ENCODE assay signal across 13 mouse cellular contexts in the genomic region with DNA sequence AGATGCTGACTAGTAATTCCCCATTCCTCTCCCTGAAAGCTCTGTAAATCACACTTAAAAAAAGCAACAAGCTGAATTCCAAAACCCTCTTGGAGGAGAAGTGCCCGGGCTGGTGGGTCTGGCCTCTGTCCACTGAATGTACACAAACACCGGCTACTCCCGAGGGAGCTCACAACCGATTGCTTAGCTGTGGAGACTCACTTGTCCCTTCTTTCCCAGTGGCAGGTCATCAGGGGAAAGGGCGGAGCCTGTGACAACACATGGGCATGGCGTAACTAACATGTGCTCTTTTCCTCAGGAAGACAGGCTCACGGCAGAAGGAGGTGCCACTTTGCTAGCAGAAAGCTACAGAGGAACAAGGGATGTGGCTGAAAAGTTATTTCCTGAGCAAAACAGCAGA.
DNase-seq lines count a peak whose midpoint lies in the region; ATAC-seq and TF ChIP-seq lines count a peak whose summit lies in the region.
"Had no signal": no experiment of that assay in that cellular context is flagged by ENCODE, and none has a peak within 500 bp of the region (broad histone marks: within the 10 kb centered on the region; RNA-seq: fewer than 3 reads in every experiment).

No protein-coding gene starts in this region.

- dilution Hi-C loops in CH12.LX (cut with MboI; ENCODE audit: extremely low pct_ligation_motif_present, extremely low pct_unique_long_range_greater_than_20kb, low sequenced_read_pairs): no loop called here

- ATAC-seq in forebrain, embryonic 14.5 days: no peak
- no peak for ATAC-seq in hindbrain, embryonic 15.5 days (ENCODE audit: low FRiP score, low read depth)

- WGBS in forebrain, embryonic 10.5 days: 83% methylated on average over 7 of the region's 7 CpGs
- 74% methylated on average over 7 of the region's 7 CpGs for WGBS in forebrain, embryonic 14.5 days
- WGBS in hindbrain, embryonic 15.5 days: 41% methylated on average over 7 of the region's 7 CpGs

- H3K4me2 ChIP-seq in forebrain, embryonic 14.5 days (ENCODE audit: low read length): no peak overlapping the region
- H3K4me2 ChIP-seq in CH12.LX (ENCODE audit: insufficient read depth, low read depth, poor library complexity, severe bottlenecking): 0 out of 2 replicates have a peak overlapping the region, but pooled peaks have one; percentile 10
- H3K4me2 ChIP-seq in hindbrain, embryonic 15.5 days: peak overlapping the region; percentile 5; the same call in 1 of the 2 replicates
- H3K4me2 ChIP-seq: heart, embryonic 15.5 days; limb, embryonic 12.5 days had no signal

- TF ChIP-seq POLR2A in CH12.LX (IDR thresholded peaks at IDR 0.05; ENCODE audit: low read depth, low read length): no peak

- peaks cover 34% of the 10 kb centered on the region for H3K4me1 ChIP-seq in forebrain, embryonic 10.5 days
- peaks cover 11% of the 10 kb centered on the region for H3K4me1 ChIP-seq in forebrain, embryonic 14.5 days (ENCODE audit: control insufficient read depth, insufficient read depth, low read length)
- no peaks in the 10 kb centered on the region for H3K4me1 ChIP-seq in CH12.LX (ENCODE audit: control insufficient read depth in 1 of 2, insufficient read depth in 2 of 2)
- peaks cover 28% of the 10 kb centered on the region for H3K4me1 ChIP-seq in hindbrain, embryonic 15.5 days (replicated peaks)

- H3K9me3 ChIP-seq in forebrain, embryonic 10.5 days: no peaks in the 10 kb centered on the region
- no peaks in the 10 kb centered on the region for H3K9me3 ChIP-seq in forebrain, embryonic 14.5 days (replicated peaks; ENCODE audit: control insufficient read depth, low read length)
- H3K9me3 ChIP-seq in CH12.LX (replicated peaks; ENCODE audit: low read length): no peaks in the 10 kb centered on the region
- H3K9me3 ChIP-seq in hindbrain, embryonic 15.5 days: no peaks in the 10 kb centered on the region
- H3K9me3 ChIP-seq: heart, embryonic 15.5 days; limb, embryonic 12.5 days had no signal

- H3K27me3 ChIP-seq in forebrain, embryonic 10.5 days (ENCODE audit: poor library complexity, severe bottlenecking): no peaks in the 10 kb centered on the region
- no peaks in the 10 kb centered on the region for H3K27me3 ChIP-seq in forebrain, embryonic 14.5 days (replicated peaks; ENCODE audit: control insufficient read depth, insufficient read depth, low read length)
- H3K27me3 ChIP-seq in CH12.LX (replicated peaks): no peaks in the 10 kb centered on the region
- no peaks in the 10 kb centered on the region for H3K27me3 ChIP-seq in hindbrain, embryonic 15.5 days
- H3K27me3 ChIP-seq: heart, embryonic 15.5 days; limb, embryonic 12.5 days had no signal

- TF ChIP-seq RAD21 in CH12.LX (IDR thresholded peaks at IDR 0.05; ENCODE audit: low read depth, low read length): no peak

- in situ Hi-C loops in CH12.LX (cut with MboI; ENCODE audit: low pct_ligation_motif_present, low pct_unique_long_range_greater_than_20kb, low sequenced_read_pairs): no loop called here

- no peak overlapping the region for H3K4me3 ChIP-seq in forebrain, embryonic 10.5 days
- no peak overlapping the region for H3K4me3 ChIP-seq in forebrain, embryonic 14.5 days (ENCODE audit: low read depth, low read length)
- H3K4me3 ChIP-seq in CH12.LX (replicated peaks in 1 of 3; ENCODE audit: low read depth in 2 of 3, low read length in 2 of 3, poor library complexity in 1 of 3): no peak overlapping the region
- H3K4me3 ChIP-seq in hindbrain, embryonic 15.5 days: no peak overlapping the region
- H3K4me3 ChIP-seq: heart, embryonic 15.5 days; limb, embryonic 12.5 days had no signal

- no peak for TF ChIP-seq EP300 in CH12.LX (IDR thresholded peaks at IDR 0.05; ENCODE audit: low read length)

- TF ChIP-seq CTCF in CH12.LX (conservative IDR thresholded peaks at IDR 0.05 in 1 of 2, IDR thresholded peaks at IDR 0.05 in 1 of 2; ENCODE audit: low read depth in 2 of 2, low read length in 2 of 2): no peak

- no peak for DNase-seq in forebrain, embryonic 10.5 days (ENCODE audit: extremely low spot score, low spot score)
- no peak for DNase-seq in forebrain, embryonic 14.5 days (ENCODE audit: low spot score)
- no peak for DNase-seq in CH12.LX (ENCODE audit: extremely low read depth)
- peak; percentile 48 for DNase-seq in mesoderm, embryonic 11.5 days (ENCODE audit: low read depth, low spot score)
- no peak for DNase-seq in urinary bladder, adult 18-20 months (ENCODE audit: low spot score in 2 of 2)
- DNase-seq in right cerebral cortex, adult 2 months (ENCODE audit: low spot score in 2 of 2): no peak
- no peak for DNase-seq in cerebellum, adult 9-11 months
- DNase-seq: B cell, adult 2 months; kidney, postnatal 25 days had no signal

- no peaks in the 10 kb centered on the region for H3K79me2 ChIP-seq in CH12.LX (replicated peaks; ENCODE audit: control insufficient read depth, extremely low read depth, insufficient read depth, poor library complexity, severe bottlenecking)

- no peaks in the 10 kb centered on the region for H3K36me3 ChIP-seq in forebrain, embryonic 10.5 days (replicated peaks)
- no peaks in the 10 kb centered on the region for H3K36me3 ChIP-seq in forebrain, embryonic 14.5 days (ENCODE audit: control insufficient read depth, insufficient read depth, low read length)
- no peaks in the 10 kb centered on the region for H3K36me3 ChIP-seq in CH12.LX (replicated peaks in 1 of 2; ENCODE audit: control insufficient read depth in 1 of 2, insufficient read depth in 1 of 2, low read length in 1 of 2)
- no peaks in the 10 kb centered on the region for H3K36me3 ChIP-seq in hindbrain, embryonic 15.5 days
- H3K36me3 ChIP-seq: heart, embryonic 15.5 days; limb, embryonic 12.5 days had no signal

- H3K27ac ChIP-seq in forebrain, embryonic 10.5 days: peak overlapping the region; percentile 62; the same call in 1 of the 2 replicates
- no peak overlapping the region for H3K27ac ChIP-seq in forebrain, embryonic 14.5 days (ENCODE audit: low read depth, low read length)
- no peak overlapping the region for H3K27ac ChIP-seq in CH12.LX (ENCODE audit: insufficient read depth, low read depth)
- H3K27ac ChIP-seq in hindbrain, embryonic 15.5 days (replicated peaks): peak overlapping the region; percentile 15; the same call in 1 of the 2 replicates
- H3K27ac ChIP-seq: heart, embryonic 15.5 days; limb, embryonic 12.5 days had no signal

- H3K9ac ChIP-seq in forebrain, embryonic 14.5 days (ENCODE audit: low read length): no peak overlapping the region
- no peak overlapping the region for H3K9ac ChIP-seq in CH12.LX (ENCODE audit: insufficient read depth, low read depth)
- H3K9ac ChIP-seq in hindbrain, embryonic 15.5 days: no peak overlapping the region
- H3K9ac ChIP-seq: forebrain, postnatal 0 days; heart, embryonic 15.5 days; limb, embryonic 12.5 days had no signal

TF ChIP-seq in CH12.LX, 34 proteins besides CTCF, POLR2A, EP300 and RAD21:
- TF ChIP-seq POLR2AphosphoS2 (IDR thresholded peaks at IDR 0.05; ENCODE audit: low read depth, low read length) (no peak), TCF12 (IDR thresholded peaks at IDR 0.05; ENCODE audit: low read depth, low read length) (no peak), MYC (IDR thresholded peaks at IDR 0.05; ENCODE audit: low read depth, low read length) (no peak), ELF1 (IDR thresholded peaks at IDR 0.05; ENCODE audit: low read depth, low read length) (no peak), MEF2A (IDR thresholded peaks at IDR 0.05; ENCODE audit: borderline replicate concordance, low read depth, low read length) (no peak), ZNF384 (IDR thresholded peaks at IDR 0.05; ENCODE audit: low read depth, low read length) (no peak), JUND (conservative IDR thresholded peaks at IDR 0.05; ENCODE audit: low read depth, low read length) (no peak), TBP (conservative IDR thresholded peaks at IDR 0.05; ENCODE audit: low read depth, low read length) (no peak), BHLHE40 (IDR thresholded peaks at IDR 0.05; ENCODE audit: low read depth, low read length) (no peak), CHD1 (IDR thresholded peaks at IDR 0.05; ENCODE audit: low read depth, low read length) (no peak), JUN (IDR thresholded peaks at IDR 0.05; ENCODE audit: insufficient read depth, low read depth, low read length) (no peak)

Comparison
In these comparisons a context has a peak if more than half of its experiments do, and no peak if none do; other contexts are left out.
1. H3K27ac ChIP-seq: peak in forebrain, embryonic 10.5 days (single experiment) and hindbrain, embryonic 15.5 days (single experiment); none in forebrain, embryonic 14.5 days (single experiment) and CH12.LX (single experiment).